Mouse (Mus musculus) bone marrow macrophage, adult 2 months (primary cell): ENCODE data around the gene Mark4.

Experiments
- CTCF ChIP-seq: IDR thresholded peaks from 2 replicates; pipeline ENCODE4 v1.5.1; 2012; ENCODE audit warnings: low read depth, mild to moderate bottlenecking, low read length, moderate library complexity
- POLR2A ChIP-seq: IDR thresholded peaks from 2 replicates; pipeline ENCODE4 v1.6.1; 2012; ENCODE audit warnings: mild to moderate bottlenecking, low read depth, low read length, borderline replicate concordance

DNA sequence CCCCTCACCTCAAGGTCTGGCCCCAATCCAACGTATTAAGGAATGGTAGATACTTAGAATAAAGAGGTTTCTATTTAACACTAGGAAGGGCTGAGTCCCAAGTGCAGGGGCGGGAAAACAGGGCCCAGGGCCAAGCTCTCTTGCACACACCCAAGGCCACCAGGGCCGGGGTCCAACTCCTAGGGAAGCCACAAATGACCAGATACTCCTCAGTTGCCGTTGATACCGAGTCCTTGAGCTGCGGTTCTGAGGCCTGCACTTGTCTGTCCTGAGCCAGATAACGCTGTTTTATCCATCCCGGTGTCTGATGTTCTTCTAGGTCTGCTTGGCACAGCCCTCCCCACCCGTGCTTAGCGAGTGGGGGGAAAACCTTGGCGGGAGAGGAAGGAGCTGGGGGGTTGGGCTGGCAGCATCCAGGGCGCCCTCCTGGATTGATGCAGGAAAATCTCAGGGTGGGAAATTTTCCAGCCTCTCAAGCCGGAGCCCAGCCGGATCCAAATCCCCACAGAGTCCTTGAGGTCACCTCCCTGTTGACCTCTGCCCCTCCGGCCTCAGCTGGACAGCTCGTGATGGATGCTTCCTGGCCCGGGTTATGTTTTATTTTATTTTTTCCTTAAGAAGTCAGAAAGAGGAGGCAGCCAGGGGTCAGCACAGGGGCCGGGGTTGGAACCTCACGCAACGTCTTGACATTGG is 37.0 kb upstream of the Mark4 start:
- TF ChIP-seq CTCF, result no peak
- no peak for TF ChIP-seq POLR2A
